In the genomic region with DNA sequence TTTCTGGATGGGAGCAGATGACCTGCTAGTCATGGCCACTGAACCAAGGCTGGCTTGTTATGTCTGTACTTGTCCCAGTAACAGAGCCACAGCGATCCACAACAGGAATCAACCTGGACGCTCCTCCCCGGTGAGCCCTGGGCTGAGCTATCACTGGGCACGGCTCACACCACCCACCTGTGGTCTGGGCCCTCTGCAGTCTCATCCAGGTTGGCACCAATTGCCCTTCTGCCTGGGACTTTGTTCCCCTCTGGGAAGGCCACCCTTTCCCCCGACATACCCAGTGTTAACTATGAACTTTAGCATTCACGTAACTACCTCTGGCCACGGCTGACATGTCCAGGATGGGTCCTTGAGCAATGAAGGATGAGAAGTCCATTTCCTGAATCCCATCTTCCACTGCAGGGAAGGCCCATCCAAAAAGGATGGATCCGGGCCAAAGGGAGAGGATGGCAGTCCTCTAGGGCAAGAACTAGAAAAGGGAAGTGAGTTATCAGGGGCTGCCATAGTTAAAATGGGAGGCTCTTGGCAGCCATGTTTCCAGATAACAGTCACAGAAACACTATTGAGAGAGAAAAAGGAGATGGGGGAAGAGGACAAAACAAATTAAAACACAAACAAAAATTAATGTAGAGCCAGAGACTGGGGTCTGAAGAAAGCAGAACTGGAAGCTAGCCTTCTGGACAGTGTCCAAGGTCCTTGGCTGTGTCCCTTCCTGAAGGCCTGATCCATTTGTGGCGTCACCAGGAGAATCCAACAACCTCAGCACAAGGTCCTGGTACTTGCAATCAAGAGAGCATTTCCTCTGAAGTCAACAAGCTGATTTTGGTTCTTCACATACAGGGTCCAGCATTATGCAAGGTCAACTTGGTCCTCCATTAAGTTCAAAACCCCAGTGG, we compare ENCODE assay signal across 37 mouse cellular contexts. TPM values are rescaled to one million over a fixed set of nuclear protein-coding genes. Genes with fewer than 3 reads are reported as not detected.
A peak's percentile ranks its signal among the peaks of the same experiment; 100 is the strongest.
DNase-seq lines count a peak whose midpoint lies in the region; ATAC-seq and TF ChIP-seq lines count a peak whose summit lies in the region.
"Had no signal": no experiment of that assay in that cellular context is flagged by ENCODE, and none has a peak within 500 bp of the region (broad histone marks: within the 10 kb centered on the region; RNA-seq: fewer than 3 reads in every experiment).

No protein-coding gene starts in this region.

- H3K9ac ChIP-seq in kidney, embryonic 14.5 days (ENCODE audit: low read depth, low read length) = no peak overlapping the region
- H3K9ac ChIP-seq in lung, embryonic 14.5 days = no peak overlapping the region
- H3K9ac ChIP-seq: forebrain, embryonic 12.5 days; forebrain, postnatal 0 days; heart, embryonic 13.5 days; hindbrain, embryonic 15.5 days; limb, embryonic 13.5 days had no signal

- TF ChIP-seq CTCF in kidney, adult 2 months (conservative IDR thresholded peaks at IDR 0.05; ENCODE audit: insufficient read depth, insufficient read length, low read depth, low read length) = no peak
- TF ChIP-seq CTCF in lung, embryonic 14.5 days (IDR thresholded peaks at IDR 0.05; ENCODE audit: low read depth) = no peak
- no peak for TF ChIP-seq CTCF in small intestine, adult 2 months (IDR thresholded peaks at IDR 0.05; ENCODE audit: extremely low read depth, insufficient read length, insufficient replicate concordance, low read depth, low read length)

- no peak overlapping the region for H3K27ac ChIP-seq in kidney, adult 2 months (ENCODE audit: insufficient read depth, low read depth, low read length)
- no peak overlapping the region for H3K27ac ChIP-seq in kidney, embryonic 14.5 days (ENCODE audit: low read depth, low read length)
- no peak overlapping the region for H3K27ac ChIP-seq in lung, embryonic 14.5 days (ENCODE audit: low read depth)
- H3K27ac ChIP-seq in small intestine, adult 2 months (ENCODE audit: insufficient read depth, low read depth, low read length) = peak overlapping the region; percentile 27; the same call in 1 of the 2 replicates
- H3K27ac ChIP-seq: forebrain, embryonic 12.5 days; heart, embryonic 13.5 days; hindbrain, embryonic 10.5 days; hindbrain, embryonic 15.5 days; kidney, postnatal 0 days; limb, embryonic 13.5 days had no signal

- peak; percentile 32 for DNase-seq in adrenal gland, adult 2 months
- DNase-seq in adrenal gland, postnatal 25 days = no peak
- peak; percentile 69 for DNase-seq in kidney, adult 2 months
- peak; percentile 73 for DNase-seq in lung, embryonic 14.5 days
- no peak for DNase-seq in lung, postnatal 4 days
- no peak for DNase-seq in heart, postnatal 14 days
- DNase-seq: cerebellum, adult 2 months; cerebellum, postnatal 14 days; forebrain, postnatal 0 days; gastrocnemius, postnatal 10 days; heart, postnatal 10 days; lung, postnatal 10 days; right cerebral cortex, adult 18-20 months; thymus, adult 2 months; thymus, postnatal 36 days had no signal

- TF ChIP-seq POLR2A in kidney, adult 2 months (IDR thresholded peaks at IDR 0.05; ENCODE audit: low read depth, low read length) = no peak
- no peak for TF ChIP-seq POLR2A in small intestine, adult 2 months (IDR thresholded peaks at IDR 0.05; ENCODE audit: low read depth, low read length)

- no peaks in the 10 kb centered on the region for H3K27me3 ChIP-seq in kidney, adult 2 months (replicated peaks; ENCODE audit: control insufficient read depth, insufficient read depth, low read length)
- no peaks in the 10 kb centered on the region for H3K27me3 ChIP-seq in kidney, embryonic 14.5 days (ENCODE audit: control insufficient read depth, insufficient read depth, low read length)
- H3K27me3 ChIP-seq in lung, embryonic 14.5 days (ENCODE audit: insufficient read depth, low read length) = no peaks in the 10 kb centered on the region
- no peaks in the 10 kb centered on the region for H3K27me3 ChIP-seq in small intestine, adult 2 months (ENCODE audit: control insufficient read depth, insufficient read depth, low read length)
- H3K27me3 ChIP-seq: CH12.LX; forebrain, embryonic 12.5 days; heart, embryonic 13.5 days; hindbrain, embryonic 15.5 days; Patski had no signal

- WGBS in kidney, adult 2 months = 79% methylated on average over 9 of the region's 9 CpGs
- WGBS in kidney, embryonic 14.5 days = 92% methylated on average over 9 of the region's 9 CpGs
- 78% methylated on average over 9 of the region's 9 CpGs for WGBS in lung, embryonic 14.5 days
- 62% methylated on average over 9 of the region's 9 CpGs for WGBS in small intestine, adult 2 months

- no peak overlapping the region for H3K4me3 ChIP-seq in kidney, adult 2 months (ENCODE audit: insufficient read depth, low read depth, low read length)
- no peak overlapping the region for H3K4me3 ChIP-seq in kidney, embryonic 14.5 days (ENCODE audit: low read length)
- H3K4me3 ChIP-seq in lung, embryonic 14.5 days (ENCODE audit: low read depth, low read length) = no peak overlapping the region
- H3K4me3 ChIP-seq in small intestine, adult 2 months (ENCODE audit: low read depth, low read length) = no peak overlapping the region
- H3K4me3 ChIP-seq: erythroblast, embryonic 14.5 days; forebrain, embryonic 12.5 days; heart, embryonic 13.5 days; hindbrain, embryonic 10.5 days; hindbrain, embryonic 15.5 days; limb, embryonic 13.5 days had no signal

- no peaks in the 10 kb centered on the region for H3K9me3 ChIP-seq in kidney, embryonic 14.5 days (ENCODE audit: control insufficient read depth, low read length)
- H3K9me3 ChIP-seq in lung, embryonic 14.5 days (ENCODE audit: low read depth, low read length) = no peaks in the 10 kb centered on the region
- H3K9me3 ChIP-seq: forebrain, embryonic 12.5 days; heart, embryonic 13.5 days; hindbrain, embryonic 10.5 days; hindbrain, embryonic 15.5 days; limb, embryonic 13.5 days had no signal

- no peak for ATAC-seq in kidney, embryonic 14.5 days (ENCODE audit: low FRiP score, low TSS enrichment)
- no peak for ATAC-seq in lung, embryonic 14.5 days (ENCODE audit: insufficient read depth)
- ATAC-seq: forebrain, postnatal 0 days; inflammation-experienced regulatory T-cells, adult 6 months; midbrain, embryonic 16.5 days; Patski had no signal

- intact Hi-C loops in heart, postnatal 14 days (cut with DNase I) = no loop called here

- H3K4me2 ChIP-seq in kidney, embryonic 14.5 days (replicated peaks; ENCODE audit: low read depth, low read length) = no peak overlapping the region
- H3K4me2 ChIP-seq in lung, embryonic 14.5 days = no peak overlapping the region
- H3K4me2 ChIP-seq: forebrain, embryonic 12.5 days; heart, embryonic 13.5 days; hindbrain, embryonic 15.5 days; limb, embryonic 13.5 days; liver, embryonic 11.5 days; midbrain, embryonic 11.5 days had no signal

- H3K4me1 ChIP-seq in kidney, adult 2 months (ENCODE audit: control insufficient read depth, insufficient read depth, low read length) = peaks cover 9% of the 10 kb centered on the region
- peaks cover 25% of the 10 kb centered on the region for H3K4me1 ChIP-seq in kidney, embryonic 14.5 days (ENCODE audit: control insufficient read depth, insufficient read depth, low read length)
- H3K4me1 ChIP-seq in lung, embryonic 14.5 days (ENCODE audit: insufficient read depth) = peaks cover 16% of the 10 kb centered on the region
- H3K4me1 ChIP-seq in small intestine, adult 2 months (ENCODE audit: control insufficient read depth, insufficient read depth, insufficient read length, low read length) = peaks cover 47% of the 10 kb centered on the region
- H3K4me1 ChIP-seq: forebrain, embryonic 12.5 days had no signal

- H3K36me3 ChIP-seq in kidney, adult 2 months (ENCODE audit: control insufficient read depth, insufficient read depth, low read length) = no peaks in the 10 kb centered on the region
- H3K36me3 ChIP-seq in kidney, embryonic 14.5 days (ENCODE audit: control insufficient read depth, insufficient read depth, low read length) = no peaks in the 10 kb centered on the region
- H3K36me3 ChIP-seq in lung, embryonic 14.5 days (ENCODE audit: insufficient read depth) = no peaks in the 10 kb centered on the region
- no peaks in the 10 kb centered on the region for H3K36me3 ChIP-seq in small intestine, adult 2 months (ENCODE audit: control insufficient read depth, insufficient read depth, low read length)
- H3K36me3 ChIP-seq: forebrain, embryonic 12.5 days; heart, embryonic 13.5 days; hindbrain, embryonic 10.5 days; hindbrain, embryonic 15.5 days; limb, embryonic 13.5 days had no signal

RNA-seq across cellular contexts. Expression of gene Ccdc121, which starts 26.6 kb away (rescaled TPM):
- total RNA-seq in adrenal gland, adult 2 months (2021) = not detected
- polyA plus RNA-seq in adrenal gland, adult 2 months (2012; rRNA removed) = not detected in 2 replicates
- not detected in 2 replicates for total RNA-seq in adrenal gland, postnatal 25 days (2021)
- not detected in 2 replicates for polyA plus RNA-seq in kidney, adult 2 months (2012; rRNA removed)
- polyA plus RNA-seq in kidney, embryonic 14.5 days (2014; fragmentation: Nextera tagmentation; extraction: Ambion mirVana) = 0.19 and 0.39 TPM in 2 replicates
- polyA plus RNA-seq in lung, embryonic 14.5 days (2014; fragmentation: Nextera tagmentation; extraction: Ambion mirVana) = 0.20 and 0.60 TPM in 2 replicates
- not detected in 2 replicates for polyA plus RNA-seq in small intestine, adult 2 months (2012; rRNA removed)
- not detected for total RNA-seq in heart, postnatal 14 days (2021)
- total RNA-seq: CH12.LX; ES-E14; gastrocnemius, postnatal 10 days; heart, adult 8-10 months; heart, postnatal 10 days; megakaryocyte, adult 5-6 weeks; neutrophil, adult 5-6 weeks had no signal
- polyA plus RNA-seq: C2C12; erythroblast, embryonic 14.5 days; forebrain, embryonic 12.5 days; hindbrain, embryonic 15.5 days; inflammation-experienced regulatory T-cells, adult 6 months; liver, embryonic 11.5 days; liver, embryonic 16.5 days; midbrain, embryonic 11.5 days; neural tube, embryonic 11.5 days; Patski; thymus, adult 2 months had no signal

RNA-seq across cellular contexts. Expression of gene Dnah14, which starts 38.5 kb away (rescaled TPM):
- total RNA-seq in adrenal gland, adult 2 months (2021) = under 1 TPM; 0.03 to 0.14 TPM
- polyA plus RNA-seq in adrenal gland, adult 2 months (2012; rRNA removed) = not detected in 2 replicates
- 0.09 TPM in 1 of 2 replicates, not detected in the other for total RNA-seq in adrenal gland, postnatal 25 days (2021)
- polyA plus RNA-seq in kidney, adult 2 months (2012; rRNA removed) = not detected in 2 replicates
- polyA plus RNA-seq in kidney, embryonic 14.5 days (2014; fragmentation: Nextera tagmentation; extraction: Ambion mirVana) = 1.8 and 1.9 TPM in 2 replicates
- 2.3 and 2.4 TPM in 2 replicates for polyA plus RNA-seq in lung, embryonic 14.5 days (2014; fragmentation: Nextera tagmentation; extraction: Ambion mirVana)
- polyA plus RNA-seq in small intestine, adult 2 months (2012; rRNA removed) = not detected in 2 replicates
- total RNA-seq in heart, postnatal 14 days (2021) = under 1 TPM in 1 of 2 experiments, not detected in 1; 0.05 TPM
- total RNA-seq: heart, adult 8-10 months; heart, postnatal 10 days had no signal
- polyA plus RNA-seq: erythroblast, embryonic 14.5 days had no signal

Comparison
In these comparisons a context has a peak if more than half of its experiments do, and no peak if none do; other contexts are left out.
1. DNase-seq: peak in adrenal gland, adult 2 months (single experiment), kidney, adult 2 months (single experiment) and lung, embryonic 14.5 days (single experiment); none in adrenal gland, postnatal 25 days (single experiment), lung, postnatal 4 days (0 of 2) and heart, postnatal 14 days (0 of 2).